9 mouse cellular contexts compared by ENCODE assay signal in genomic region chr3:139012352-139012751, GRCm38 (mm10).
DNase-seq lines count a peak whose midpoint lies in the region; ATAC-seq lines count a peak whose summit lies in the region.
"Had no signal": no experiment of that assay in that cellular context is flagged by ENCODE, and none has a peak within 500 bp of the region (broad histone marks: within the 10 kb centered on the region; RNA-seq: fewer than 3 reads in every experiment).

No protein-coding gene starts in this region.

- H3K9ac ChIP-seq in heart, embryonic 11.5 days (ENCODE audit: low read depth, low read length): no peak overlapping the region
- no peak overlapping the region for H3K9ac ChIP-seq in intestine, embryonic 15.5 days
- H3K9ac ChIP-seq: lung, embryonic 14.5 days had no signal

- intact Hi-C loops in heart, postnatal 10 days (cut with DNase I): no loop called here
- intact Hi-C loops in left cerebral cortex, postnatal 14 days (cut with DNase I): no loop called here

- WGBS in heart, embryonic 11.5 days (ENCODE audit: insufficient replicate concordance): 84% methylated on average over 9 of the region's 9 CpGs
- WGBS in intestine, embryonic 15.5 days: 88% methylated on average over 9 of the region's 9 CpGs

- H3K4me3 ChIP-seq in heart, embryonic 11.5 days (ENCODE audit: low read depth, low read length): no peak overlapping the region
- no peak overlapping the region for H3K4me3 ChIP-seq in intestine, embryonic 15.5 days (replicated peaks)

- DNase-seq in heart, postnatal 10 days: peak; percentile 2 to 9
- DNase-seq in thymus, postnatal 25 days: peak; percentile 16
- no peak for DNase-seq in thymus, postnatal 4 days
- DNase-seq in left cerebral cortex, postnatal 14 days (ENCODE audit: low spot score in 2 of 2): peak; percentile 51 to 57
- DNase-seq in urinary bladder, adult 2 months (ENCODE audit: low spot score): no peak
- DNase-seq: kidney, adult 18-20 months; lung, embryonic 14.5 days had no signal

- H3K4me2 ChIP-seq in heart, embryonic 11.5 days: no peak overlapping the region
- H3K4me2 ChIP-seq in intestine, embryonic 15.5 days (replicated peaks): no peak overlapping the region
- H3K4me2 ChIP-seq: lung, embryonic 14.5 days had no signal

- no peaks in the 10 kb centered on the region for H3K27me3 ChIP-seq in heart, embryonic 11.5 days (ENCODE audit: control insufficient read depth, insufficient read depth, low read length)
- no peaks in the 10 kb centered on the region for H3K27me3 ChIP-seq in intestine, embryonic 15.5 days (replicated peaks)

- ATAC-seq in heart, embryonic 11.5 days (replicated peaks; ENCODE audit: insufficient number of reproducible peaks, low FRiP score, low TSS enrichment): no peak
- ATAC-seq in intestine, embryonic 15.5 days: no peak

- H3K9me3 ChIP-seq in heart, embryonic 11.5 days (replicated peaks; ENCODE audit: control insufficient read depth, low read length): no peaks in the 10 kb centered on the region
- no peaks in the 10 kb centered on the region for H3K9me3 ChIP-seq in intestine, embryonic 15.5 days

- no peaks in the 10 kb centered on the region; the same call in 1 of the 2 replicates for H3K36me3 ChIP-seq in heart, embryonic 11.5 days (ENCODE audit: control insufficient read depth, insufficient read depth, low read length)
- no peaks in the 10 kb centered on the region for H3K36me3 ChIP-seq in intestine, embryonic 15.5 days

- no peaks in the 10 kb centered on the region for H3K4me1 ChIP-seq in heart, embryonic 11.5 days (ENCODE audit: control insufficient read depth, insufficient read depth, low read length)
- H3K4me1 ChIP-seq in intestine, embryonic 15.5 days (replicated peaks): no peaks in the 10 kb centered on the region

- no peak overlapping the region for H3K27ac ChIP-seq in heart, embryonic 11.5 days (ENCODE audit: low read depth, low read length)
- H3K27ac ChIP-seq in intestine, embryonic 15.5 days: no peak overlapping the region

Comparison
In these comparisons a context has a peak if more than half of its experiments do, and no peak if none do; other contexts are left out.
1. DNase-seq: peak in heart, postnatal 10 days (2 of 2), thymus, postnatal 25 days (single experiment) and left cerebral cortex, postnatal 14 days (2 of 2); none in thymus, postnatal 4 days (single experiment) and urinary bladder, adult 2 months (single experiment).